Mouse (Mus musculus) limb, embryonic 11.5 days (tissue): ENCODE data around the gene Ly6g6e. TPM values are rescaled to one million over a fixed set of nuclear protein-coding genes. Genes with fewer than 3 reads are reported as not detected.
"Not testable (repeated sequence)": the region's sequence is repeated elsewhere in the genome, so short reads cannot be mapped to it uniquely, and the experiment has no call there.

Experiments used
- ATAC-seq: fragments of 200-750 bp; cut with Nextera tagmentation; 2 replicates; pipeline ENCODE4 v1.8.0; 2017; ENCODE audit warnings: low read depth; ENCODE audit not compliant: insufficient number of reproducible peaks, low FRiP score, low TSS enrichment
- DNase-seq: peaks from one replicate; pipeline ENCODE4 v3.0.0-alpha.2; 2015; ENCODE audit warnings: low spot score
- H3K27ac ChIP-seq: fragments of 300-500 bp; sonication (generic); replicated peaks from 2 replicates; pipeline ENCODE4 v1.5.1; 2014; ENCODE audit warnings: low read depth, mild to moderate bottlenecking, low read length
- H3K27me3 ChIP-seq: fragments of 300-500 bp; sonication (generic); 2 replicates; pipeline ENCODE4 v1.6.1; 2014; ENCODE audit warnings: mild to moderate bottlenecking, low read length, mixed read lengths; ENCODE audit not compliant: control insufficient read depth, insufficient read depth
- H3K36me3 ChIP-seq: fragments of 300-500 bp; sonication (generic); 2 replicates; pipeline ENCODE4 v1.6.1; 2014; ENCODE audit warnings: mild to moderate bottlenecking, low read length, moderate library complexity, mixed read lengths; ENCODE audit not compliant: control insufficient read depth, insufficient read depth
- H3K4me1 ChIP-seq: fragments of 300-500 bp; sonication (generic); 2 replicates; pipeline ENCODE4 v1.6.1; 2014; ENCODE audit warnings: low read length, mixed read lengths; ENCODE audit not compliant: control insufficient read depth, insufficient read depth
- H3K4me2 ChIP-seq: fragments of 300-500 bp; sonication (generic); 2 replicates; pipeline ENCODE4 v1.6.1; 2014; ENCODE audit warnings: low read depth, mild to moderate bottlenecking, moderate library complexity; ENCODE audit not compliant: severe bottlenecking
- H3K4me3 ChIP-seq: fragments of 300-500 bp; sonication (generic); 2 replicates; pipeline ENCODE4 v1.5.1; 2014; ENCODE audit warnings: low read depth, low read length
- H3K9ac ChIP-seq: fragments of 300-500 bp; sonication (generic); 2 replicates; pipeline ENCODE4 v1.6.1; 2014; ENCODE audit warnings: mild to moderate bottlenecking, low read length
- H3K9me3 ChIP-seq: fragments of 300-500 bp; sonication (generic); 2 replicates; pipeline ENCODE4 v1.6.1; 2016; ENCODE audit warnings: low read length; ENCODE audit not compliant: control insufficient read depth
- WGBS: fragments of 180-500 bp; shearing (Covaris S2); extraction: QIAGEN DNeasy Blood & Tissue Kit; methylation state at CpG from one replicate; pipeline ENCODE4 v1.1.7; 2014; 5-methylcytosine and 5-hydroxymethylcytosine counted together
- polyA plus RNA-seq: library from polyadenylated mRNA; unstranded; fragments of >200 nt; fragmentation: Nextera tagmentation; extraction: Ambion mirVana; gene quantifications from 2 replicates; pipeline ENCODE4 v1.2.1, GENCODE M21; 2014

Ly6g6e gene
- polyA plus RNA-seq, 1 experiment from 2014 or later = 1.5 TPM

GRCm38 (mm10) chr17:35111774-35112173, 35.1 kb downstream of the Ly6g6e start:
- Histone ChIP-seq H3K4me1 (no peaks in the 10 kb centered on the region), H3K9me3 (no peaks in the 10 kb centered on the region), H3K27ac (no peak overlapping the region), H3K36me3 (peaks cover 15% of the 10 kb centered on the region; the same call in 1 of the 2 replicates), H3K9ac (no peak overlapping the region), H3K4me2 (no peak overlapping the region), H3K4me3 (no peak overlapping the region), H3K27me3 (no peaks in the 10 kb centered on the region)
- ATAC-seq = no peak
- 88% methylated on average over 9 of the region's 9 CpGs for WGBS
- no peak for DNase-seq

GRCm38 (mm10) chr17:35115046-35116019, 38.6 kb downstream of the Ly6g6e start, which contains the start of gene Ly6g5b:
Gene Ly6g5b, minus strand, starts transcription at chr17:35115428.
- Histone ChIP-seq H3K27me3 (no peaks in the 10 kb centered on the region), H3K27ac (no peak within 1 kb of the TSS), H3K36me3 (peaks cover 29% of the 10 kb centered on the region), H3K4me3 (no peak within 1 kb of the TSS), H3K4me1 (peaks cover 5% of the 10 kb centered on the region; the same call in 1 of the 2 replicates), H3K9me3 (no peaks in the 10 kb centered on the region), H3K4me2 (no peak within 1 kb of the TSS), H3K9ac (no peak within 1 kb of the TSS)
- no peak for ATAC-seq
- no peak for DNase-seq
- WGBS = 84% methylated on average over 8 of the region's 8 CpGs

GRCm38 (mm10) chr17:35120745-35121142, 44.0 kb downstream of the Ly6g6e start:
- under 1% methylated on average over 33 of the region's 33 CpGs for WGBS
- H3K4me1 ChIP-seq = peaks cover 11% of the 10 kb centered on the region; the same call in 1 of the 2 replicates
- H3K27me3 ChIP-seq = no peaks in the 10 kb centered on the region
- ATAC-seq (no peak), DNase-seq (no peak)
- peak overlapping the region; percentile 94 for H3K9ac ChIP-seq
- peak overlapping the region; percentile 98 for H3K4me2 ChIP-seq
- H3K36me3 ChIP-seq = peaks cover 23% of the 10 kb centered on the region
- peak overlapping the region; percentile 82 for H3K4me3 ChIP-seq
- H3K27ac ChIP-seq = no peak overlapping the region
- H3K9me3 ChIP-seq = no peaks in the 10 kb centered on the region

GRCm38 (mm10) chr17:35121143-35121799, 44.6 kb downstream of the Ly6g6e start, which contains the start of gene Gpank1:
Gene Gpank1, plus strand, starts transcription at chr17:35121455.
- Histone ChIP-seq H3K9me3 (no peaks in the 10 kb centered on the region), H3K27ac (peak within 1 kb of the TSS; percentile 36; the same call in 1 of the 2 replicates), H3K36me3 (peaks cover 19% of the 10 kb centered on the region), H3K4me3 (peak within 1 kb of the TSS; percentile 82), H3K27me3 (no peaks in the 10 kb centered on the region), H3K4me1 (peaks cover 11% of the 10 kb centered on the region; the same call in 1 of the 2 replicates), H3K4me2 (peak within 1 kb of the TSS; percentile 98), H3K9ac (peak within 1 kb of the TSS; percentile 94)
- peak; percentile 91 for ATAC-seq
- under 1% methylated on average over 50 of the region's 50 CpGs for whole genome bisulfite sequencing
- DNase-seq = peak; percentile 98

GRCm38 (mm10) chr17:35121871-35122303, 45.2 kb downstream of the Ly6g6e start, which contains the start of gene Csnk2b:
Gene Csnk2b, minus strand, starts transcription at chr17:35122053.
- Histone ChIP-seq H3K27me3 (no peaks in the 10 kb centered on the region), H3K36me3 (peaks cover 17% of the 10 kb centered on the region), H3K27ac (peak within 1 kb of the TSS; percentile 36; the same call in 1 of the 2 replicates), H3K9me3 (no peaks in the 10 kb centered on the region), H3K4me1 (peaks cover 16% of the 10 kb centered on the region; the same call in 1 of the 2 replicates), H3K4me3 (peak within 1 kb of the TSS; percentile 82), H3K4me2 (peak within 1 kb of the TSS; percentile 98), H3K9ac (peak within 1 kb of the TSS; percentile 94)
- WGBS = under 1% methylated on average over 19 of the region's 19 CpGs
- peak; percentile 18; the same call in 1 of the 2 replicates for ATAC-seq
- peak; percentile 66 for DNase-seq

GRCm38 (mm10) chr17:35123287-35123686, 46.6 kb downstream of the Ly6g6e start:
- not testable (repeated sequence) for H3K27me3 ChIP-seq, H3K4me3 ChIP-seq, H3K9me3 ChIP-seq, H3K4me2 ChIP-seq, DNase-seq, H3K36me3 ChIP-seq, H3K27ac ChIP-seq, H3K9ac ChIP-seq, ATAC-seq
- peaks cover 19% of the 10 kb centered on the region; the same call in 1 of the 2 replicates for H3K4me1 ChIP-seq
- WGBS = 91% methylated on average over 9 of the region's 9 CpGs

GRCm38 (mm10) chr17:35124261-35124896, 47.7 kb downstream of the Ly6g6e start:
- H3K4me3 ChIP-seq, ATAC-seq, H3K9me3 ChIP-seq, H3K9ac ChIP-seq, H3K4me2 ChIP-seq, H3K27ac ChIP-seq, H3K36me3 ChIP-seq, DNase-seq, H3K27me3 ChIP-seq: not testable (repeated sequence)
- H3K4me1 ChIP-seq = peaks cover 19% of the 10 kb centered on the region; the same call in 1 of the 2 replicates
- WGBS = 92% methylated on average over 12 of the region's 12 CpGs
